Mouse (Mus musculus) heart, adult 2 months (tissue): Measurements from ENCODE around the gene Tbccd1. TPM values are rescaled to one million over a fixed set of nuclear protein-coding genes. Genes with fewer than 3 reads are reported as not detected.
A peak's percentile ranks its signal among the peaks of the same experiment; 100 is the strongest.

Experiments
- DNase-seq, 2 experiments: peaks; one replicate each; pipeline ENCODE4 v3.0.0; 2021
- H3K27ac ChIP-seq: fragments of 200-600 bp; 2 replicates; pipeline ENCODE4 v1.8.1; 2022
- H3K27me3 ChIP-seq: fragments of 200-500 bp; 2 replicates; pipeline ENCODE4 v1.6.1; 2012; ENCODE audit warnings: mild to moderate bottlenecking, low read length, inconsistent platforms, mixed read lengths; ENCODE audit not compliant: control insufficient read depth, insufficient read depth
- H3K36me3 ChIP-seq: fragments of 200-500 bp; 2 replicates; pipeline ENCODE4 v1.6.1; 2012; ENCODE audit warnings: low read length, inconsistent platforms; ENCODE audit not compliant: control insufficient read depth, insufficient read depth
- H3K4me1 ChIP-seq: fragments of 200-500 bp; 2 replicates; pipeline ENCODE4 v1.6.1; 2011; ENCODE audit warnings: low read length; ENCODE audit not compliant: control insufficient read depth, insufficient read depth
- H3K4me3 ChIP-seq: fragments of 200-600 bp; 2 replicates; pipeline ENCODE4 v1.8.1; 2022
- H3K79me2 ChIP-seq: fragments of 200-500 bp; replicated peaks from 2 replicates; pipeline ENCODE4 v1.6.1; 2012; ENCODE audit warnings: mild to moderate bottlenecking, inconsistent platforms, low read length, moderate library complexity, mixed read lengths; ENCODE audit not compliant: control insufficient read depth, insufficient read depth
- H3K9ac ChIP-seq: fragments of 200-500 bp; 2 replicates; pipeline ENCODE4 v1.6.1; 2012; ENCODE audit warnings: low read depth, mild to moderate bottlenecking, control low read depth, inconsistent platforms, low read length, mixed read lengths
- CTCF ChIP-seq: fragments of 200-600 bp; IDR thresholded peaks from 2 replicates; pipeline ENCODE4 v1.8.1; 2022; ENCODE audit warnings: antibody characterized with exemption, mild to moderate bottlenecking, moderate library complexity
- EP300 ChIP-seq: fragments of 200-500 bp; IDR thresholded peaks from 2 replicates; pipeline ENCODE4 v1.6.1; 2011; ENCODE audit warnings: low read depth, low read length, control low read depth; ENCODE audit not compliant: insufficient read depth
- POLR2A ChIP-seq: fragments of 200-500 bp; IDR thresholded peaks from 2 replicates; pipeline ENCODE4 v1.6.1; 2011; ENCODE audit warnings: mild to moderate bottlenecking, low read depth, low read length, control low read depth; ENCODE audit not compliant: insufficient read depth
- WGBS: fragments of 180-500 bp; shearing (Covaris S2); methylation state at CpG from one replicate; pipeline ENCODE4 v1.1.7; 2018; 5-methylcytosine and 5-hydroxymethylcytosine counted together
- intact Hi-C: fragments of 180-260 bp; cut with DNase I; formaldehyde crosslinking; loops from one replicate; pipeline ENCODE4 v1.15.1; 2025
- polyA plus RNA-seq: library from polyadenylated mRNA; depleted of rRNA; stranded (reverse); fragments of >200 nt; gene quantifications from 2 replicates; pipeline ENCODE4 v1.2.3, GENCODE M21; 2012
- total RNA-seq, 2 experiments: library from RNA; stranded (reverse); gene quantifications; 2 replicates each; pipeline ENCODE4 v1.2.3; 2021

The Tbccd1 gene
- total and polyA plus RNA-seq, 3 experiments, result 10.3 to 12.8 (median 12.7) TPM

GRCm38 (mm10) chr16:22839146-22839857, 18.2 kb downstream of the Tbccd1 start:
- WGBS, result 54% methylated on average over 3 of the region's 3 CpGs
- Histone ChIP-seq H3K4me1 (peaks cover 2% of the 10 kb centered on the region; the same call in 1 of the 2 replicates), H3K27ac (no peak overlapping the region)

DNA sequence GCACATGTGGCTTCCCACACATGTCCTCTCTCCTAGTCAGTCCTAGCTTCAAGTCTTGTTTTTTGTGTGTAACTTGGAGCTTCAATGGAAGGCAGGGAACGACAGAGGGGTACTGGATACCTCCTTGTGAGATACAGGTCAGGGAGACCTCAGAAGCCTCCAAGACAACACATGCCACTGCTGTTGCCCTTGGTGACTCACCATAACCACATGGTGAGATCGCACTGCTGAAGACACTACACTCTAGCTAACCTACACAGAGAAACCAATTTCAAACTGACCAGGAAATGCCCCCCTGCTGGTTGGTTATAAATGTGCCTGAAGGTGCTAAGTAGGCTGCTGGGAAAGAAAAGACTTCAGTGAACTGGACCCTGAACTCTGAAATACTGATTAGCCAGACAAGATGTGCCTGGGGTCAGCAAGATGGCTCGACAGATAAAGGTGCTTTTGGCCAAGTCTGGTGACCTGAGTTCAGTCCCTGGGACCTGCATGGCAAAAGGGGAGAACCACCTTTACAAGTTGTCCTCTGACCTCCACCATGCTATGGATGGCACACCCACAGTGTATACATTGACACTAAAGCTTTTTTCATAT, 24.4 kb downstream of the Tbccd1 start:
- no peaks in the 10 kb centered on the region for H3K27me3 ChIP-seq
- no peak overlapping the region for H3K4me3 ChIP-seq
- no peak overlapping the region for H3K9ac ChIP-seq
- no peak for TF ChIP-seq CTCF
- TF ChIP-seq EP300, result no peak
- TF ChIP-seq POLR2A, result no peak
- no peaks in the 10 kb centered on the region for H3K4me1 ChIP-seq
- intact Hi-C loops, result no loop called here
- H3K36me3 ChIP-seq, result no peaks in the 10 kb centered on the region
- DNase-seq, result no peak
- no peaks in the 10 kb centered on the region for H3K79me2 ChIP-seq
- H3K27ac ChIP-seq, result no peak overlapping the region
- 88% methylated on average over 3 of the region's 3 CpGs for WGBS

More at GRCm38 (mm10) chr16:22839146-22839857, 18.2 kb downstream of the Tbccd1 start:
- Histone ChIP-seq H3K4me3 (no peak overlapping the region), H3K79me2 (no peaks in the 10 kb centered on the region), H3K36me3 (no peaks in the 10 kb centered on the region; the same call in 1 of the 2 replicates), H3K27me3 (no peaks in the 10 kb centered on the region), H3K9ac (no peak overlapping the region)
- no peak for DNase-seq
- intact Hi-C loops, result no loop called here
- TF ChIP-seq CTCF (no peak), EP300 (no peak), POLR2A (no peak)

DNA sequence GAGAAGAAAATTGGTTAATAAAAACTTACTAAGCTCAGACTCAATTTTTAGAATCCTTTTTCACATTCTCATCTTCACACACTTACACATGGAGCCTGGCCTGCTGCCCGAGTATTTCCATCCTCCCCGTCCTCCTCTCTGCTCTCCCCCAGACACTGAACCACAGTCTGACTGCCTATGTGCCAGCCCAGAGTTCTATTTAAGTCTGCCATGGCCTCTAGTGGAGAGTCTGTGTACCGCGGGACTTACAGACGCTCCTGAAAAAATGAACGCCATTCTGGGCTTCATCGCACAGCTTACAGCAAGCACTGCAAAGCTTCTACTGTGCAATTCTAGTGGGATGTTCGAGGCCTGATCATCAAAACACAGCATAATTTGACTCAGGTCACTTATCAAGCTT, 36.7 kb downstream of the Tbccd1 start:
- Histone ChIP-seq H3K27me3 (no peaks in the 10 kb centered on the region), H3K79me2 (no peaks in the 10 kb centered on the region), H3K4me3 (no peak overlapping the region), H3K36me3 (no peaks in the 10 kb centered on the region), H3K27ac (no peak overlapping the region), H3K4me1 (no peaks in the 10 kb centered on the region), H3K9ac (no peak overlapping the region)
- intact Hi-C loops, result no loop called here
- TF ChIP-seq CTCF, result peak; percentile 50
- no peak for TF ChIP-seq POLR2A
- TF ChIP-seq EP300, result no peak
- 39% methylated on average over 8 of the region's 8 CpGs for WGBS
- DNase-seq, result no peak

DNA sequence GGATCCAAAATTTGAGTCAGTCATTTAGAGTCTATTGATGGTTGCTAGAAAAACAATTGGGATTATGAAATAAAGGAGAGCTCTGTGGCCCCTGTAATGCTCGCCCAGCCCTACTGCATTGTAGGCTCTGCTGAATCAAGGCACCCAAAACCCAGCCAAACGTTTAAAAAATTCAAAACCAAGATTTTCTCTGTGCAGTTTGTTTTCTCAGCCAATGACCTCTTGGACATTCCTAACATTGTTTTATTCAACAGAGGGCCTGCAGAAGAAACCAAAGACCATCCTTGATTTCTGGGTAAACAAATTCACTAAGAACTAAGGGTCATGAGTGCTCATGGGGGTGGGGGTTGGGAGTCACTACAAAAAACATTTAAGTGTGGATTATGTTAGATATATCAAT, 46.0 kb downstream of the Tbccd1 start, which contains the start of gene Crygs:
TSS of gene Crygs (minus strand) at position 101 of the 400 bp plus-strand sequence.
- no peak for DNase-seq
- H3K9ac ChIP-seq, result no peak within 1 kb of the TSS
- intact Hi-C loops, result no loop called here
- H3K27me3 ChIP-seq, result no peaks in the 10 kb centered on the region
- no peak for TF ChIP-seq CTCF
- no peak for TF ChIP-seq EP300
- H3K36me3 ChIP-seq, result no peaks in the 10 kb centered on the region
- WGBS, result 71% methylated on average over 2 of the region's 2 CpGs
- peaks cover 2% of the 10 kb centered on the region for H3K4me1 ChIP-seq
- no peak within 1 kb of the TSS for H3K4me3 ChIP-seq
- H3K27ac ChIP-seq, result no peak within 1 kb of the TSS
- H3K79me2 ChIP-seq, result no peaks in the 10 kb centered on the region

DNA sequence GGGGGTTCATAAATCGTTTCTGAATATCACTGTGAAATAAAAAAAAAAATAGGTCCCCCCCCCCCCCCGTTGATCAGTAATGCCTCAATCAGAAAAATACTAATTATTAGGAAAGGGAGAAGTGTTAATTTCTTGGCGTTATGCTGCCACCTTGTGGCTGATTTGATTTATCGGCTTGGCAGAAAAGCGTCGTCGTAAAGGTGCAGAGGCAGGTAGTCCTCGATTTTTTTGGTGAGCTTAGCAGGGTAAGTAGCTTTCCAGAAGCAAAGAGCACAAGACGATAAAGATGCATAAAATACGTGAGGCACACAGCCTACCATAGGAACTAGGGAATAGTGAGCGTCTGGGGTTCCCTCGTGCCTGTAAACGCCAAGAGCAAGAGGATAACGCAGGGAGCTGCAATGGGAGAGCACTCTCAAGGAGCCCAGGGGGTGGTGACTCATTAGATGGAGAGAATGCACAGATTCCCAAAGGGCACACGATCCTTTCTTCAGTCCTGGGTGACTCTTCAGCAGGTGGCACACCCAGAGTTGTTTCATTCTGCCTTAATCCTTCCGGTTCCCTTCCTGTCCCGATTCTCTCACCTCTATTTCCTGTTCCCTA, 49.9 kb downstream of the Tbccd1 start:
- WGBS, result 8% methylated on average over 17 of the region's 17 CpGs
- no peaks in the 10 kb centered on the region for H3K27me3 ChIP-seq
- H3K27ac ChIP-seq, result no peak overlapping the region
- intact Hi-C loops, result loop anchor here (1.0 kb wide), 2 partner anchors 242 to 505 kb away; no protein-coding TSS in a partner anchor
- H3K9ac ChIP-seq, result no peak overlapping the region
- H3K4me3 ChIP-seq, result no peak overlapping the region
- peak; percentile 74 for TF ChIP-seq CTCF
- no peak for TF ChIP-seq POLR2A
- no peak for TF ChIP-seq EP300
- H3K36me3 ChIP-seq, result no peaks in the 10 kb centered on the region
- H3K4me1 ChIP-seq, result peaks cover 2% of the 10 kb centered on the region
- no peaks in the 10 kb centered on the region for H3K79me2 ChIP-seq
- peak; percentile 13 to 46 for DNase-seq

DNA sequence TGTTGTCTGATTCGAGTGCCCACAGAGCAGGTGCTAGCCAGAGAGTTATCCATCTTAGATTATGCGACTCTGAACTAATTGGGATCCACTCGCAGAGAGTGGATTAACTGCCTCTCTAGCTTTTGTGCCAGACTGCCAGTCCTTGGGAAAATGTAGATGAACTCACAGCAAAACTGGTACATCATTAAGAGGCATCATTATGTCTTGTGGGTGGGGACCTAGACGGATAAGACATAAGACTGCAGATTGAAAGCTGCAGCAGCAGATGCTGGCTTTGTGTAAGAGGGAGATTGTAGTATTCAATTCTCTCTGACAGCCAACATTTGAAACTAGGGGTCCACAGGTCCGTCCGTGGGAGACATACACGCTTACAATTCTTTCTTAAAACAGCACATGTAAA, 54.7 kb downstream of the Tbccd1 start:
- peaks cover 2% of the 10 kb centered on the region for H3K4me1 ChIP-seq
- H3K4me3 ChIP-seq, result no peak overlapping the region
- no peaks in the 10 kb centered on the region for H3K79me2 ChIP-seq
- H3K36me3 ChIP-seq, result no peaks in the 10 kb centered on the region
- no peak for DNase-seq
- no peak for TF ChIP-seq CTCF
- no peak for TF ChIP-seq POLR2A
- TF ChIP-seq EP300, result no peak
- intact Hi-C loops, result no loop called here
- WGBS, result 81% methylated on average over 7 of the region's 7 CpGs
- no peak overlapping the region for H3K27ac ChIP-seq
- no peak overlapping the region for H3K9ac ChIP-seq
- H3K27me3 ChIP-seq, result no peaks in the 10 kb centered on the region
